Comparison of ENCODE assay signal across 8 mouse cellular contexts in the genomic region with DNA sequence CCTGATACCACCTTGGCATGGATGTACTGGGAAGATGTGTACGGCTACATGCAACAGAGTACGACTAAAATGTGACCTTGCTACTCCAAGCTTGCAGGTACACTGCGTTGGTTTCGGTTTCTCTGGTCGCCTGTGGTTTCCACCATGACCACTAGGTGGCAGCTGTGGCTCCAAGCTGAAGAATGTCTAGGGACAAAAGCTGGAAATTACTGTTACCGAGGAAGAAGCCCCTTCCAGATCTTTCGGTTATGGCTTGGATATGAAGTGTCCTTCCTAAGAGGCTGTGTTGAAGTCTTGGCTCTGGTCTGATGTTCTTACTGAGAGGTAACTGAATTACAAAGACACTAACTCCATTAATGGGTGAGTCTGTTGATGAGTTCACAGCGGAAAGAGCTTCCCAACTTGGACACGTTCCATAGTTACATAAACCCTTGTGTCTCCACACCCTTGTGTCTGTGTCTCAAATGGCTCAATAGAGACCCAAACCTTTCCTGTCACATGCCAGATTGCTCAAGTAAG. TPM values are rescaled to one million over a fixed set of nuclear protein-coding genes. Genes with fewer than 3 reads are reported as not detected.
DNase-seq lines count a peak whose midpoint lies in the region; ATAC-seq and TF ChIP-seq lines count a peak whose summit lies in the region.
"Not testable (repeated sequence)": the region's sequence is repeated elsewhere in the genome, so short reads cannot be mapped to it uniquely, and the experiment has no call there.

No protein-coding gene starts in this region.

- peak overlapping the region; percentile 67 for H3K9ac ChIP-seq in heart, embryonic 13.5 days
- H3K9ac ChIP-seq in limb, embryonic 12.5 days (replicated peaks): not testable (repeated sequence)

- TF ChIP-seq POLR2A in spleen, adult 2 months (IDR thresholded peaks at IDR 0.05; ENCODE audit: low read depth, low read length): not testable (repeated sequence)

- not testable (repeated sequence) for H3K27ac ChIP-seq in heart, embryonic 13.5 days (replicated peaks); limb, embryonic 12.5 days; midbrain, embryonic 10.5 days (replicated peaks); spleen, adult 2 months (ENCODE audit: insufficient read depth, low read length)

- H3K4me2 ChIP-seq in heart, embryonic 13.5 days: peak overlapping the region; percentile 69
- H3K4me2 ChIP-seq in limb, embryonic 12.5 days: peak overlapping the region; percentile 42

- not testable (repeated sequence) for H3K36me3 ChIP-seq in heart, embryonic 13.5 days; limb, embryonic 12.5 days; midbrain, embryonic 10.5 days; spleen, adult 2 months (ENCODE audit: control insufficient read depth, insufficient read depth, low read length)

- H3K9me3 ChIP-seq in heart, embryonic 13.5 days; limb, embryonic 12.5 days; midbrain, embryonic 10.5 days (replicated peaks): not testable (repeated sequence)

- 27% methylated on average over 7 of the region's 9 CpGs for WGBS in heart, embryonic 13.5 days
- 32% methylated on average over 7 of the region's 9 CpGs for WGBS in limb, embryonic 12.5 days
- 41% methylated on average over 7 of the region's 9 CpGs for WGBS in midbrain, embryonic 10.5 days
- 21% methylated on average over 7 of the region's 9 CpGs for WGBS in spleen, adult 2 months

- peak; percentile 98 for ATAC-seq in erythroblast, adult 5-6 weeks (replicated peaks; ENCODE audit: low FRiP score, poor library complexity, severe bottlenecking)
- ATAC-seq in heart, embryonic 13.5 days (ENCODE audit: extremely low read depth, insufficient number of reproducible peaks, low FRiP score, low TSS enrichment): peak; percentile 37; the same call in 1 of the 2 replicates
- 0 out of 2 replicates have a peak, but pooled peaks have one; percentile 68 for ATAC-seq in limb, embryonic 12.5 days (ENCODE audit: insufficient number of reproducible peaks, insufficient read depth, low FRiP score, low TSS enrichment, low read depth)

- H3K4me1 ChIP-seq in heart, embryonic 13.5 days; limb, embryonic 12.5 days (replicated peaks); midbrain, embryonic 10.5 days; spleen, adult 2 months (ENCODE audit: control insufficient read depth, insufficient read depth, insufficient read length): not testable (repeated sequence)

- H3K27me3 ChIP-seq in heart, embryonic 13.5 days (replicated peaks); limb, embryonic 12.5 days; midbrain, embryonic 10.5 days (ENCODE audit: low read depth, poor library complexity, severe bottlenecking); spleen, adult 2 months (ENCODE audit: control insufficient read depth, insufficient read depth, low read length): not testable (repeated sequence)

- DNase-seq in CD4-positive helper T cell, adult 2 months (ENCODE audit: low read depth, low spot score): peak; percentile 59
- DNase-seq in brain, adult 2 months (ENCODE audit: low read depth, low spot score): peak; percentile 81
- DNase-seq in kidney, adult 8-10 months: peak; percentile 54 to 70
- peak; percentile 24 for DNase-seq in midbrain, embryonic 10.5 days (ENCODE audit: low spot score)
- peak in 1 of 2 experiments; percentile 21 for DNase-seq in spleen, adult 2 months (ENCODE audit: low read depth in 1 of 2, low spot score in 2 of 2)

- TF ChIP-seq CTCF in spleen, adult 2 months (IDR thresholded peaks at IDR 0.05; ENCODE audit: extremely low read depth, insufficient read depth, insufficient read length, insufficient replicate concordance): not testable (repeated sequence)

- H3K4me3 ChIP-seq in heart, embryonic 13.5 days: peak overlapping the region; percentile 51
- H3K4me3 ChIP-seq in limb, embryonic 12.5 days (replicated peaks): peak overlapping the region; percentile 18
- H3K4me3 ChIP-seq in midbrain, embryonic 10.5 days: peak overlapping the region; percentile 35
- peak overlapping the region; percentile 48 for H3K4me3 ChIP-seq in spleen, adult 2 months (ENCODE audit: extremely low read depth, insufficient read depth, insufficient read length)

RNA-seq across cellular contexts. Expression of gene Cep78, which starts 44.5 kb away (rescaled TPM):
- total RNA-seq in erythroblast, adult 5-6 weeks (2015; ENCODE audit: low replicate concordance): 2.5 and 3.1 TPM in 2 replicates
- 2.7 and 6.1 TPM in 2 replicates for total RNA-seq in erythroblast, adult 5-6 weeks (2017; ENCODE audit: low replicate concordance)
- 12.9 and 13.4 TPM in 2 replicates for polyA plus RNA-seq in heart, embryonic 13.5 days (2015; fragmentation: Nextera tagmentation; extraction: Ambion mirVana)
- polyA plus RNA-seq in limb, embryonic 12.5 days (2016; fragmentation: Nextera tagmentation; extraction: Ambion mirVana): 53.7 and 54.9 TPM in 2 replicates
- 53.9 and 59.4 TPM in 2 replicates for polyA plus RNA-seq in midbrain, embryonic 10.5 days (2016; fragmentation: Nextera tagmentation; extraction: Ambion mirVana)
- polyA plus RNA-seq in spleen, adult 2 months (2012; rRNA removed): 1.9 and 2.5 TPM in 2 replicates

Comparison
In these comparisons a context has a peak if more than half of its experiments do, and no peak if none do; other contexts are left out.
1. ATAC-seq: peak in every context shown above with its lines; median percentile 98 in erythroblast, adult 5-6 weeks; 68 in limb, embryonic 12.5 days; 37 in heart, embryonic 13.5 days.